Mouse (Mus musculus): ENCODE data around the gene Fbxo31. TPM values are rescaled to one million over a fixed set of nuclear protein-coding genes. Genes with fewer than 3 reads are reported as not detected.

Gene Fbxo31
- total RNA-seq (2014; rRNA removed) (52.1 and 58.3 TPM in 2 replicates), polyA plus RNA-seq (2015; fragmentation: Nextera tagmentation; extraction: Ambion mirVana) (31.5 and 38.2 TPM in 2 replicates)

DNA sequence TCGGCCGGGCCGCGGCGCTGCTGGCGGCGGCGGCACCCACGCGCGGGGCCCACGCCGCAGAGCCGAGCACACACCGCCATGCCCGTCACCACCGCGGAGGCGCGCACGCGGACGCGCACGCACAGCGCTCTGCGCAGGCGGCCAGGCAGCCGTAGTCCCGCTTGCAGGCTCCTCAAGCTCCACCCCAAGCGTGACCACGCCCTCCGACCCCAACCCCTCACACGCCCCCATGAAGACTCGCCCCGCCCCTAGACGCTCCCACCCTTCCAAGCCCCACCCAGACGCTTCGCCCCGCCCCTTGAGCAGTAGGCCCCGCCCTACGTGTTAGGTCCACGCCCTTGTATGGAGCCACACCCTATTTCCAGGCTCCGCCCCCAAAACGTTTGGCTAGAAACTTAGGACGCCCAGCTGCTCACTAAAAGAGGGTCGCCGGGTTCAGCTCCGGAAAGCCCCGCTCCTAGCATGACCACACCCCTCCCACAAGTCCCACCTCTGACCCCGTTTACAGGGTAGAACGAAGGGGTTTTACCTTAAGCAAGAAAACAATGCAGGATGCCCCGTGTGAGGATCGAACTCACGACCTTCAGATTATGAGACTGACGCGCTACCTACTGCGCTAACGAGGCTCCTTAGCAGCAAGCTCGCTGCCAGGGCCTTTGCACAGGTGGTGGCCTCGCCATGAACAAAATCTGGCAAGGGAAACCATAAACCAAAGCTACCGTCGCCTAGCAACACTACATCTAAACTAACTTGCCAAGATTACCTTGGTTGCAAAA lies at the start of gene Fbxo31:
Fbxo31 (minus strand) TSS at position 131 of the 776 bp plus-strand sequence.
- H3K9me3 ChIP-seq (ENCODE audit: low read length) = no peaks in the 10 kb centered on the region
- H3K4me3 ChIP-seq (ENCODE audit: low read depth, low read length) = peak within 1 kb of the TSS; percentile 71
- H3K36me3 ChIP-seq (ENCODE audit: insufficient read depth) = no peaks in the 10 kb centered on the region
- H3K4me2 ChIP-seq (ENCODE audit: low read depth) = peak within 1 kb of the TSS; percentile 59
- peak within 1 kb of the TSS; percentile 67 for H3K27ac ChIP-seq (ENCODE audit: low read depth, low read length)
- ATAC-seq (peak; percentile 97), DNase-seq (peak; percentile 94)
- WGBS = under 1% methylated on average over 59 of the region's 63 CpGs
- TF ChIP-seq CTCF (IDR thresholded peaks at IDR 0.05; ENCODE audit: low read depth) = no peak
- H3K9ac ChIP-seq = peak within 1 kb of the TSS; percentile 93
- H3K4me1 ChIP-seq (ENCODE audit: insufficient read depth) = peaks cover 11% of the 10 kb centered on the region
- H3K27me3 ChIP-seq (ENCODE audit: insufficient read depth, low read length) = no peaks in the 10 kb centered on the region

DNA sequence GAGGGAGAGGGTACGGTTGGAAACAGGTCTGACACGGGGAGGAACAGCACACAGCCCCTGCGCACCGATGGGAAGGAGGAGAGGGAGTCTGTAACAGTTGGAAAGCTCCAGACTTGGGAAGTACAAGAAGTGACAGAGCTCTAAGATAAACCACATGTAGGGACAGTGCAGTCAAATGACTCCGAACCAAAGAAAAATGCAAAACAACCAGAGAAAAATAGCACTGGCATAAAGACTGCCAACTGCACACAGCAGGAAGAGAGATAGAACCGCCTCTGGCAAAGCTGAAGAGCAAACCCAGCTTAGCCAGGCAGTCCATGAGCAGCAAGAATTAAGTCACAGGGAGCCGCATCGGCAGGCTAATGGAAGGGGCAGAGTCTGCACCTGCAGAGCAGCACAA lies 44.4 kb upstream of the Fbxo31 start:
- peaks cover 21% of the 10 kb centered on the region for H3K36me3 ChIP-seq (ENCODE audit: insufficient read depth)
- no peaks in the 10 kb centered on the region for H3K27me3 ChIP-seq (ENCODE audit: insufficient read depth, low read length)
- H3K4me2 ChIP-seq (ENCODE audit: low read depth) = no peak overlapping the region
- H3K9me3 ChIP-seq (ENCODE audit: low read length) = no peaks in the 10 kb centered on the region
- no peak overlapping the region for H3K4me3 ChIP-seq (ENCODE audit: low read depth, low read length)
- H3K4me1 ChIP-seq (ENCODE audit: insufficient read depth) = peaks cover 12% of the 10 kb centered on the region; the same call in 1 of the 2 replicates
- no peak overlapping the region for H3K9ac ChIP-seq
- 0 out of 2 replicates have a peak overlapping the region, but pooled peaks have one; percentile 40 for H3K27ac ChIP-seq (ENCODE audit: low read depth, low read length)
- 59% methylated on average over 8 of the region's 8 CpGs for WGBS
- ATAC-seq (no peak), DNase-seq (no peak)
- no peak for TF ChIP-seq CTCF (IDR thresholded peaks at IDR 0.05; ENCODE audit: low read depth)

- peaks cover 12% of the 10 kb centered on the region; the same call in 1 of the 2 replicates for H3K4me1 ChIP-seq (ENCODE audit: insufficient read depth)
- WGBS = 58% methylated on average over 1 of the region's 1 CpGs
- H3K27ac ChIP-seq (ENCODE audit: low read depth, low read length) = no peak overlapping the region
- ATAC-seq = no peak
- peaks cover 20% of the 10 kb centered on the region for H3K36me3 ChIP-seq (ENCODE audit: insufficient read depth)
- no peak for DNase-seq
- TF ChIP-seq CTCF (IDR thresholded peaks at IDR 0.05; ENCODE audit: low read depth) = peak; percentile 32
- H3K4me3 ChIP-seq (ENCODE audit: low read depth, low read length) = no peak overlapping the region
- no peak overlapping the region for H3K9ac ChIP-seq
- H3K4me2 ChIP-seq (ENCODE audit: low read depth) = no peak overlapping the region
- H3K9me3 ChIP-seq (ENCODE audit: low read length) = no peaks in the 10 kb centered on the region
- H3K27me3 ChIP-seq (ENCODE audit: insufficient read depth, low read length) = no peaks in the 10 kb centered on the region
These were observed 43.3 kb upstream of the Fbxo31 start for GRCm38 (mm10) chr8:121621879-121622278.

DNA sequence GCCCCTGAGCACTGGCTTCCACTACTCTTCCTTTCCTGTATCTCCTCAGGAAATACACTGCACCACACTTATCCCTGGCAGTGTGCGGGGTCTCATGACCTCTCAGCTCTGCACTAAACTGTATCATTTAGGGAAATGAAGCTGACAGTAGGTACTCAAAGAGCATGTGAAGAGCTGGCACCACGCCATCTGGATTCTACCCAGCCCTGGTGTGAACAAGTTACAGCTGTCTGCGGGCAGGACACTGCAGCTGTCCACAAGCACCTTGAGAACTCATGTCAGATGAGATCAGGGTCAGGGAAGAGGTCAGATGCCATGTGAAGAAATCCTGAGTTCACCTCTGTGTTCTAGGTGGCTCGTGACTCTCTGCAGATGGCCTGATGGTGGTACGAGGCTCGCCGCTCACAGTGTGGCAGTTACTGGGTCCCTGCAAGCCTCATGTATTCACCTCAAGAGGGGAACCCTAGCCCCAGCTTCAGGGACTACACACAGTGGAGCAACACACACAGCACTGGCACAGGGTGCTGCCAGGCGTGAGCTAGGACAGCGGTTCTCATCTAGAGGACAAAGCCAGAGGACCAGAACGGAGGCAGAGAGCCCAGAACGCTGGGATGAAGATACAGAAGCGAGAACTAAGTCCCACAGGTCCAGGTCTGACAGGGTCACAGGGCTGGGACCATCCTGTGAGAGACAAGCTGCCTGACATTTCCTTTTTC lies 42.4 kb upstream of the Fbxo31 start:
- no peak overlapping the region for H3K4me3 ChIP-seq (ENCODE audit: low read depth, low read length)
- ATAC-seq = no peak
- no peaks in the 10 kb centered on the region for H3K27me3 ChIP-seq (ENCODE audit: insufficient read depth, low read length)
- no peak overlapping the region for H3K9ac ChIP-seq
- H3K4me1 ChIP-seq (ENCODE audit: insufficient read depth) = peaks cover 12% of the 10 kb centered on the region; the same call in 1 of the 2 replicates
- 76% methylated on average over 12 of the region's 12 CpGs for WGBS
- no peak for TF ChIP-seq CTCF (IDR thresholded peaks at IDR 0.05; ENCODE audit: low read depth)
- H3K36me3 ChIP-seq (ENCODE audit: insufficient read depth) = peaks cover 22% of the 10 kb centered on the region
- DNase-seq = no peak
- no peak overlapping the region for H3K27ac ChIP-seq (ENCODE audit: low read depth, low read length)
- no peak overlapping the region for H3K4me2 ChIP-seq (ENCODE audit: low read depth)
- H3K9me3 ChIP-seq (ENCODE audit: low read length) = no peaks in the 10 kb centered on the region

- Histone ChIP-seq H3K9me3 (ENCODE audit: low read length) (no peaks in the 10 kb centered on the region), H3K4me1 (ENCODE audit: insufficient read depth) (peaks cover 12% of the 10 kb centered on the region; the same call in 1 of the 2 replicates), H3K27me3 (ENCODE audit: insufficient read depth, low read length) (no peaks in the 10 kb centered on the region), H3K4me3 (ENCODE audit: low read depth, low read length) (no peak overlapping the region), H3K27ac (ENCODE audit: low read depth, low read length) (no peak overlapping the region), H3K4me2 (ENCODE audit: low read depth) (no peak overlapping the region), H3K9ac (no peak overlapping the region), H3K36me3 (ENCODE audit: insufficient read depth) (peaks cover 26% of the 10 kb centered on the region)
- DNase-seq (no peak), ATAC-seq (peak; percentile 47; the same call in 1 of the 2 replicates)
- TF ChIP-seq CTCF (IDR thresholded peaks at IDR 0.05; ENCODE audit: low read depth) = no peak
- 62% methylated on average over 7 of the region's 7 CpGs for WGBS
These were observed 40.9 kb upstream of the Fbxo31 start for GRCm38 (mm10) chr8:121619401-121619995.

- ATAC-seq (no peak), DNase-seq (no peak)
- no peaks in the 10 kb centered on the region for H3K27me3 ChIP-seq (ENCODE audit: insufficient read depth, low read length)
- no peaks in the 10 kb centered on the region for H3K4me1 ChIP-seq (ENCODE audit: insufficient read depth)
- no peak overlapping the region for H3K9ac ChIP-seq
- no peak for TF ChIP-seq CTCF (IDR thresholded peaks at IDR 0.05; ENCODE audit: low read depth)
- H3K36me3 ChIP-seq (ENCODE audit: insufficient read depth) = peaks cover 43% of the 10 kb centered on the region
- no peak overlapping the region for H3K4me3 ChIP-seq (ENCODE audit: low read depth, low read length)
- H3K27ac ChIP-seq (ENCODE audit: low read depth, low read length) = no peak overlapping the region
- H3K4me2 ChIP-seq (ENCODE audit: low read depth) = no peak overlapping the region
- H3K9me3 ChIP-seq (ENCODE audit: low read length) = no peaks in the 10 kb centered on the region
These were observed 34.8 kb upstream of the Fbxo31 start for GRCm38 (mm10) chr8:121613419-121613818.

Measured in forebrain, postnatal 0 days (tissue).